Mouse (Mus musculus): ENCODE results near the gene Nrtn. TPM values are rescaled to one million over a fixed set of nuclear protein-coding genes. Genes with fewer than 3 reads are reported as not detected.

Gene Nrtn
- polyA plus RNA-seq (2014; fragmentation: Nextera tagmentation; extraction: Ambion mirVana), result 14.1 and 14.4 TPM in 2 replicates

DNA sequence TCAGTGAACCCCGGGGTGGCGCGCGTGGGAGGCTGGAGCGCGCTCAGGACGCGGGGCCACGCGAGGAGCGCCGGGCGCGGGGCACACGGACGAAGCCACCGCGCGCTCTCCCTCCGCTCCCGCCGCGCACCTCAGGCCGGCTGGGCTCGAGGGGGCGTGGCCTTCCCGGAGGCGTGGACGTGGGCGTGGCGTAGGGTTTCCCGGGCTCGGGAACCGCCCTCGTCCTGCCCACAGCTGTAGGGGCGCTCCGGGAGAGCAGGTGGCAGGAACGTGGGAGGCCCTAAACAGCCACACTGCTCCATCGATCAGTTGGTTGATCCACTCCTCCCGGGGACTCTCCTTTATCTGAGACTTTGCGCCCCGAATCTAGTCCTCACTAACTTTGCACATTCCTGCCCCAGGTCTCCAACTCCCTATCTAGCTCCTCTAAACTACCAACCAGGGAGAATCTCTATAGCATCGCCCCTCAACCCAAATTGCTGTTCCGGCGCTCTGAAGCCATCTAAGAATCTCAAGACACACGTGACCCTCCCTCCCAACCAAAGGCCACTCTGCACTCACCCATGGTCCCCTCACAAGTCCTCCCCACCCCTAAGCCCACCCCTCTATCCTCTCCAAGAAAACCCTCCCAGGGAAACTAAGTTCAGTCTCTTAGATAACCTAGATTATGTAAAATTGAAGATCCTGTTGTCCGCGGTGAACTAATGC lies at the start of gene Nrtn:
TSS of gene Nrtn (minus strand) at position 115 of the 708 bp plus-strand sequence.
- Histone ChIP-seq H3K36me3 (ENCODE audit: control insufficient read depth, insufficient read depth, low read length) (no peaks in the 10 kb centered on the region), H3K4me1 (ENCODE audit: control insufficient read depth, insufficient read depth, low read length) (peaks cover 19% of the 10 kb centered on the region; the same call in 1 of the 2 replicates), H3K4me3 (ENCODE audit: low read depth, low read length) (peak within 1 kb of the TSS; percentile 57), H3K4me2 (replicated peaks; ENCODE audit: low read depth, low read length) (peak within 1 kb of the TSS; percentile 100), H3K9me3 (ENCODE audit: control insufficient read depth, low read depth, low read length) (no peaks in the 10 kb centered on the region), H3K27ac (ENCODE audit: low read length) (no peak within 1 kb of the TSS), H3K9ac (replicated peaks; ENCODE audit: low read depth, low read length) (peak within 1 kb of the TSS; percentile 57), H3K27me3 (ENCODE audit: control insufficient read depth, insufficient read depth, low read length) (peaks cover 23% of the 10 kb centered on the region)
- WGBS, result under 1% methylated on average over 42 of the region's 48 CpGs
- ATAC-seq (ENCODE audit: insufficient number of reproducible peaks, insufficient read depth, low FRiP score, low read depth), result peak; percentile 77

DNA sequence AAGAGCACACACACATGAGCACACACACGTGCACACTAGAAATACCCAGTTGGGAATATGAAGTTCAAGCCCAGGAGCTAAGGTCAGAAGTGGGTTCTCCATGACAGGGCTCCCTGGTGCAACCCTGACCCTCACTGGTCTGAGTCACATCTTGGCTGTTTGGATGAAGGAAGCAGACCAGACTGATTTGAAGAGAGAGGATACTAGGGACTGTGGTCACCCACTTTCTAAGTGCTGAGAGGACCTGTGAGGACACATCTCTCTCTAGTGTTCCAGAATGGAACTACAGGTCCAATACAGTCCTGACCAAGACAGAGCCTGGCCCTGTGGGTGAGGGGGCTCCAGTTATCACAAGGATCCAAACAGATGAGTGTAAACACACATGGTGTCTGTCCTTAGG lies 48.5 kb upstream of the Nrtn start:
- H3K27ac ChIP-seq (ENCODE audit: low read length), result no peak overlapping the region
- no peak for ATAC-seq (ENCODE audit: insufficient number of reproducible peaks, insufficient read depth, low FRiP score, low read depth)
- 76% methylated on average over 1 of the region's 1 CpGs for WGBS

DNA sequence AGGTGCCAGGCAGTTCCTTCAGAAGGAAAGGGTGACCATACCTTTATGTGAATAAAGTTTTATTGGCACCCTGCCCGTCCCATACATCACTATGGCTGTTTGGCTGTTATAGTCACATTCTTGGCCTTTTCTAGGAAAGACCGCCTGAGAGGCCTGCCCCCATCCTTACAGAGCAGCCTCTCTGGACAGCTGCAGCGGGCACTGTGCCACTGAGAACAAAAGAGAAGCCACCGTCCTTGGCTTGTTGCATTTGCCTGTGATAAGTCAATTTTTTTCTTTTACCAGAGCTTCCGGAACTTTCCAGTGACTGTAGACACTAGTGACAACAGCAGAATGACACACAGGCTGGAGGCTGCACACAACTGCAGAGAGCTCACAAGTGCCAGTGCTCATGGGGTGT lies 47.6 kb upstream of the Nrtn start:
- Histone ChIP-seq H3K4me1 (ENCODE audit: control insufficient read depth, insufficient read depth, low read length) (peaks cover 4% of the 10 kb centered on the region; the same call in 1 of the 2 replicates), H3K9ac (replicated peaks; ENCODE audit: low read depth, low read length) (no peak overlapping the region), H3K4me2 (replicated peaks; ENCODE audit: low read depth, low read length) (no peak overlapping the region), H3K9me3 (ENCODE audit: control insufficient read depth, low read depth, low read length) (no peaks in the 10 kb centered on the region), H3K27me3 (ENCODE audit: control insufficient read depth, insufficient read depth, low read length) (no peaks in the 10 kb centered on the region), H3K36me3 (ENCODE audit: control insufficient read depth, insufficient read depth, low read length) (no peaks in the 10 kb centered on the region), H3K4me3 (ENCODE audit: low read depth, low read length) (no peak overlapping the region), H3K27ac (ENCODE audit: low read length) (no peak overlapping the region)
- 73% methylated on average over 5 of the region's 5 CpGs for WGBS
- ATAC-seq (ENCODE audit: insufficient number of reproducible peaks, insufficient read depth, low FRiP score, low read depth), result no peak

More for the DNA sequence above, 48.5 kb upstream of the Nrtn start:
- Histone ChIP-seq H3K4me3 (ENCODE audit: low read depth, low read length) (no peak overlapping the region), H3K9me3 (ENCODE audit: control insufficient read depth, low read depth, low read length) (no peaks in the 10 kb centered on the region), H3K4me2 (replicated peaks; ENCODE audit: low read depth, low read length) (no peak overlapping the region), H3K27me3 (ENCODE audit: control insufficient read depth, insufficient read depth, low read length) (no peaks in the 10 kb centered on the region), H3K9ac (replicated peaks; ENCODE audit: low read depth, low read length) (no peak overlapping the region), H3K36me3 (ENCODE audit: control insufficient read depth, insufficient read depth, low read length) (no peaks in the 10 kb centered on the region), H3K4me1 (ENCODE audit: control insufficient read depth, insufficient read depth, low read length) (peaks cover 12% of the 10 kb centered on the region; the same call in 1 of the 2 replicates)

DNA sequence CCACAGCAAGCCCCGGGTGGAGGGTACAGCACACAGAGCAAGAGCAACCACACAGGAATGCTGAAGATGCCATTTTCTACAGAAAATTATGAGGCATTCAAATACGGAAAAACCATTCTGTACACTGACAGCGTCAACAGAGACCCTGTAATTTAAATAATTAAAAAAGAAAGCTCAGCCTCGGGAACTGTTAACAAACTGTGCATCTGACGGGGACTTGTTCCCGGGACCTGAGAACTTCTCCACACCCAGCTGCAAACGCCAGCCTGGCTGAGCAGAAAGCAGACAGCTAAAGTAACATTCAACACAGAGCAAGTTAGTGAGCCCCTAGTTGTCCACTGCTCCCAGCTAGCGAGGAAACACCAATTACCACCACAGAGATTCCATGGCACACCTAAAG lies 44.7 kb upstream of the Nrtn start:
- no peak overlapping the region for H3K27ac ChIP-seq (ENCODE audit: low read length)
- no peak overlapping the region for H3K9ac ChIP-seq (replicated peaks; ENCODE audit: low read depth, low read length)
- H3K4me1 ChIP-seq (ENCODE audit: control insufficient read depth, insufficient read depth, low read length), result no peaks in the 10 kb centered on the region
- no peak for ATAC-seq (ENCODE audit: insufficient number of reproducible peaks, insufficient read depth, low FRiP score, low read depth)
- H3K36me3 ChIP-seq (ENCODE audit: control insufficient read depth, insufficient read depth, low read length), result no peaks in the 10 kb centered on the region
- H3K4me2 ChIP-seq (replicated peaks; ENCODE audit: low read depth, low read length), result no peak overlapping the region
- WGBS, result 81% methylated on average over 8 of the region's 8 CpGs
- no peak overlapping the region for H3K4me3 ChIP-seq (ENCODE audit: low read depth, low read length)
- no peaks in the 10 kb centered on the region for H3K9me3 ChIP-seq (ENCODE audit: control insufficient read depth, low read depth, low read length)
- no peaks in the 10 kb centered on the region for H3K27me3 ChIP-seq (ENCODE audit: control insufficient read depth, insufficient read depth, low read length)

DNA sequence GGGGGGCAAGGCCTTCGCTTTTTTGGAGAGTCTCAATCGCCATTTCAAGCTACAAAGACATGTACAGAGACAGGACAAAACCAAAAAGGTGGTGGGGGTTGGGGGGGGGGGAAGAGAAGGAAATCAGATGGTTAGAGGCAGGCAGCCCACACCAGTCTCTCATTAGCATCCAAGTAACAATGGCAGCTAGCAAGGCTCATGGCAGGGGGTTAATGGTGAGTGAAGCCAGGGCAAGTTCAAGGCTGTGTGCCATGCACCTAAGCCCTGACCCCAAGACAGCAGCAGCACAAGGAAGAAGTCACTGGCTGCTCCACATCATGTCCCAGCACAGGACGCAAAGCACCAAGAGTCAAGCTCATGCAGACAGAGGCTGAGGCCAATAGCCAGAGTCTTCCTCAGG lies 41.9 kb upstream of the Nrtn start:
- Histone ChIP-seq H3K4me1 (ENCODE audit: control insufficient read depth, insufficient read depth, low read length) (no peaks in the 10 kb centered on the region), H3K36me3 (ENCODE audit: control insufficient read depth, insufficient read depth, low read length) (no peaks in the 10 kb centered on the region), H3K4me2 (replicated peaks; ENCODE audit: low read depth, low read length) (no peak overlapping the region), H3K27ac (ENCODE audit: low read length) (no peak overlapping the region), H3K9ac (replicated peaks; ENCODE audit: low read depth, low read length) (no peak overlapping the region), H3K27me3 (ENCODE audit: control insufficient read depth, insufficient read depth, low read length) (no peaks in the 10 kb centered on the region), H3K9me3 (ENCODE audit: control insufficient read depth, low read depth, low read length) (no peaks in the 10 kb centered on the region), H3K4me3 (ENCODE audit: low read depth, low read length) (no peak overlapping the region)
- no peak for ATAC-seq (ENCODE audit: insufficient number of reproducible peaks, insufficient read depth, low FRiP score, low read depth)
- WGBS, result 88% methylated on average over 3 of the region's 3 CpGs

DNA sequence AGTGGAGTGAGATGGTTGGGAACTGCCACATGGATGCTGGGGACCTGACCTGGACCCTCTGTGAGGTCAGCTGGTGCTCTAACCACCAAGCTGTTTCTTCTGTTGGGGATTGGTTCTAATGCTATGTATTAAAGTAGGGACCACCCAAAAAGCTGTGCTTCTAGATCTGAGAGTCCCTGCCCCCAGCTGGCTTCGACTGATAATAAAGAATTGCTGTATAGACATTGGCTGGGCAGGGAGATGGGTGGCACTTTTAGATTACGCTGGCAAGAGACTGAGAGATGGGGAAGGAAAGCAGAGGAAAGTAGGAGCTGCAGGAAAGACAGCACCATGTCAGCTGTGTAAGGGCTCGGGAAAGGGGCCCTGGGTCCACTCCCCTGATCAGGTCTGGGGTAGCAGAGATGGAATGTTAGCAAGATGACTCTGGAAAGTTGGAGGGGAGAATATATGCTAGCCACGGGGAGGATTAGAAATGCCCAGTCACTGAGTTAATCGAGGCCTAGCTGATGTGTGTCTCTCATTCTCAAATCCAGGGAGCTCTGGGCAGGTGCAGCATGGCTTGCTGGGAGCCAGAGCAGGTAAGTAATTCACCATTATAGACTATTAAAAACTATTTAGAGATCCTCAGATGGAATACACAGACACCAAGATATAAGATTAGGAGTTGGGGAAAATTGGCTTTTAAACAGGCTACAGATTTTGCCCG lies 36.4 kb upstream of the Nrtn start:
- 75% methylated on average over 6 of the region's 6 CpGs for WGBS
- H3K9me3 ChIP-seq (ENCODE audit: control insufficient read depth, low read depth, low read length), result no peaks in the 10 kb centered on the region
- H3K4me2 ChIP-seq (replicated peaks; ENCODE audit: low read depth, low read length), result no peak overlapping the region
- no peaks in the 10 kb centered on the region for H3K36me3 ChIP-seq (ENCODE audit: control insufficient read depth, insufficient read depth, low read length)
- H3K27ac ChIP-seq (ENCODE audit: low read length), result no peak overlapping the region
- no peak overlapping the region for H3K9ac ChIP-seq (replicated peaks; ENCODE audit: low read depth, low read length)
- H3K27me3 ChIP-seq (ENCODE audit: control insufficient read depth, insufficient read depth, low read length), result no peaks in the 10 kb centered on the region
- no peaks in the 10 kb centered on the region for H3K4me1 ChIP-seq (ENCODE audit: control insufficient read depth, insufficient read depth, low read length)
- no peak overlapping the region for H3K4me3 ChIP-seq (ENCODE audit: low read depth, low read length)
- ATAC-seq (ENCODE audit: insufficient number of reproducible peaks, insufficient read depth, low FRiP score, low read depth), result no peak

DNA sequence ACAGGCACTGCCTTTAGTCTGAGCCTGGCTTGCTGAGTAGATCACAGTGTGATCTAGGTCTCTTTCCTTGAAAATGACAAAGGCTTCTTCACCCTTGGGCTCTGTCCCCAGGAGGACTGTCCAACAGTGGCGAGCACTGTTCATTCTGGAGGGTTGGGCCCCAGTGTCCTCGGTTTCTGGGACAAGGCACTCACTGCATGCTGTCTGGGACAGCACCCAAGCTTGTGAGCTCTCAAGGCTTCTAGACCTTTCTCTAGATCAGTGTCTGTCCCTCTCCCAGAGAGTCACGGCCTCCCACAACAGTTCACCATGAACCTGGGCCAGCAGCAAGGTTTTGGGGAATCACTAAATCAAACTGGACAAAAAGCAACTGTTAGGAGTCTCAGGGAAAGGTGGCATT lies 35.3 kb upstream of the Nrtn start:
- Histone ChIP-seq H3K9me3 (ENCODE audit: control insufficient read depth, low read depth, low read length) (no peaks in the 10 kb centered on the region), H3K4me2 (replicated peaks; ENCODE audit: low read depth, low read length) (no peak overlapping the region), H3K27me3 (ENCODE audit: control insufficient read depth, insufficient read depth, low read length) (no peaks in the 10 kb centered on the region), H3K4me3 (ENCODE audit: low read depth, low read length) (no peak overlapping the region), H3K27ac (ENCODE audit: low read length) (no peak overlapping the region), H3K4me1 (ENCODE audit: control insufficient read depth, insufficient read depth, low read length) (no peaks in the 10 kb centered on the region), H3K36me3 (ENCODE audit: control insufficient read depth, insufficient read depth, low read length) (no peaks in the 10 kb centered on the region), H3K9ac (replicated peaks; ENCODE audit: low read depth, low read length) (no peak overlapping the region)
- no peak for ATAC-seq (ENCODE audit: insufficient number of reproducible peaks, insufficient read depth, low FRiP score, low read depth)
- 84% methylated on average over 3 of the region's 3 CpGs for WGBS

DNA sequence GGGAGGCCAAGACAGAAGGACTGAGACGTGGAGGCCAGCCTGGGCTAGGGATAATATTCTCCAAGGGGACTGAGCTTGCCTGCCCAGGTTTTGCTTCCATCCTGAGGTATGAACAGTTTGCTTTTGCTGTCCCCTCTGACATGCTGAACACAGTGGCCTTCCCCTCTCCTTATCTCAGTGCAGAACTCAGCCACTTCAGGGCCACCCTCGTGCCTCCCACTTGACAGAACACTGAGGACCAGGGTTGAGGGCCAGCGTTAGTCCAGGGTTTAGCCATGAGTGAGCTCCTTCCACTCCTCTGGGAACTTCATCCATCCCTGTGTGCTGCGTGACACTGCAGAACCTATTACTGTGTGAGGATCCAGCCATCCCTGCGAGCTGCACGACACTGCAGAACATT lies 32.0 kb upstream of the Nrtn start:
- no peak overlapping the region for H3K27ac ChIP-seq (ENCODE audit: low read length)
- no peak for ATAC-seq (ENCODE audit: insufficient number of reproducible peaks, insufficient read depth, low FRiP score, low read depth)
- no peaks in the 10 kb centered on the region for H3K27me3 ChIP-seq (ENCODE audit: control insufficient read depth, insufficient read depth, low read length)
- 86% methylated on average over 6 of the region's 6 CpGs for WGBS
- H3K4me2 ChIP-seq (replicated peaks; ENCODE audit: low read depth, low read length), result no peak overlapping the region
- no peaks in the 10 kb centered on the region for H3K4me1 ChIP-seq (ENCODE audit: control insufficient read depth, insufficient read depth, low read length)
- no peaks in the 10 kb centered on the region for H3K9me3 ChIP-seq (ENCODE audit: control insufficient read depth, low read depth, low read length)
- H3K4me3 ChIP-seq (ENCODE audit: low read depth, low read length), result no peak overlapping the region
- no peak overlapping the region for H3K9ac ChIP-seq (replicated peaks; ENCODE audit: low read depth, low read length)
- no peaks in the 10 kb centered on the region for H3K36me3 ChIP-seq (ENCODE audit: control insufficient read depth, insufficient read depth, low read length)

Data from stomach, embryonic 14.5 days (tissue).